Mouse (Mus musculus) naive thymus-derived CD4-positive, alpha-beta T cell, adult 2 months (primary cell): Measurements from ENCODE around the gene Rps19.
A peak's percentile ranks its signal among the peaks of the same experiment; 100 is the strongest.
"Not testable (repeated sequence)": the region's sequence is repeated elsewhere in the genome, so short reads cannot be mapped to it uniquely, and the experiment has no call there.

Source experiments
- DNase-seq: peaks from one replicate; pipeline ENCODE4 v3.0.0-alpha.2; 2011; ENCODE audit warnings: low read depth

Gene Rps19

GRCm38 (mm10) chr7:24869532-24870165 is 14.5 kb upstream of the Rps19 start, which contains the start of the genes Lypd4 and Dmrtc2:
Gene Lypd4, minus strand, starts transcription at chr7:24869941.
Gene Dmrtc2, plus strand, starts transcription at chr7:24870057.
- no peak for DNase-seq

- DNase-seq = no peak
These were observed 6.6 kb upstream of the Rps19 start for GRCm38 (mm10) chr7:24877588-24877987.

DNA sequence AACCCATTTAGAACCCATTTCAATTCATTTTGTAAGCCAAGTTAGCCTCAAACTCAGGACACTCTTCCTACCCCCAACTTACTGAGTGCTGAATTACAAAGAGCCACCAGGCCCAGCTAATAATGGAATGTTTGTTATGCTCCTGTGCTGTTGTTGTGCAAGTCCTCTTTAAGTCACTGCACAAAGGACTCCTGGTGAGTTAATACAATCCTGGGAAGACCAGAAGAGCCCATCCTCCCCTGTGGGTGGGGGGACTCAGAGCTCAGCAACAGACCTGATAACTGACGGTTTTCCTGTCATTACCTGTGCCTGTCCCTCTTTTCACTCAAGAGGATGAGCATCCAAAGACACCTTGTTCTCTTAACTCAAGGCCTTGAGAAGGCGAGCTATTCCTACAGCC is 4.6 kb upstream of the Rps19 start:
- DNase-seq = no peak

DNA sequence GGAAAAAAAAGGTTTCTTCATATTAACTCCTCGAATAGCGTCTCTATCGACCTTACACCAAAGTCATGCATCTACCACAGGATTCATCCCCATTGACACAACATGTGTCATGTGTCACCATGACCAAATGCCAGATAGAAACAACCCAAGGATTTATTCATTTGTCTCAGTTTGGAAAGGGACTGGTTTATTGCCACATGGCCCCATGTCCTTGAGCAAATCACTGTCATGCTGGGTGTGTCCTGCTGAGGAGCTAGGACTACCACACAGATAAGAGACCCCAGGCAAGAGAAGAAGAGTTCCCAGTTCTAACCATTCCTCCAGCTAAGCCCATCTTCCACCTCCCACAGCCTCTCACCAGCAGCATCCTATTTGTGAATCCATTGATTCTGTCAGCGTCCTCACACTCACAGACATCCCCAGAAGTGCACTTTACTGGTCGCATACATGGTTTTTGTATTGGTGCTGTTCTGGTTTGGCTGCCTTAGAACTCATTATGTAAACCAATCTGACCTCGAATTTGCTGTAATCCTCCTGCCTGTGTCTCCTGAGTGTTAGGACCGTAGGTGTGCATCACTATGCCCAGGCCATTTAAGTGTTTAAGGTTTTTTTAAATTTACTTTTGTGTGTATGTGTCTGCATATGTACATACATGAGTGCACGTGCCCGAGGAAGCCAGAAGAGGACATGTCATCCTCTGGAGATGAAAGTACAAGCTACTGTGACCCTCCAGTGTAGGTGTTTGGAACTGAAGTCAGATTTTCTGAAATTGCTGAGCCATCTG is 1.6 kb upstream of the Rps19 start:
- DNase-seq = no peak

- DNase-seq = no peak
These were observed 621 bp downstream of the Rps19 start for GRCm38 (mm10) chr7:24884693-24885291.

- DNase-seq = peak; percentile 30
These were observed 1.5 kb downstream of the Rps19 start for GRCm38 (mm10) chr7:24885468-24886307.

DNA sequence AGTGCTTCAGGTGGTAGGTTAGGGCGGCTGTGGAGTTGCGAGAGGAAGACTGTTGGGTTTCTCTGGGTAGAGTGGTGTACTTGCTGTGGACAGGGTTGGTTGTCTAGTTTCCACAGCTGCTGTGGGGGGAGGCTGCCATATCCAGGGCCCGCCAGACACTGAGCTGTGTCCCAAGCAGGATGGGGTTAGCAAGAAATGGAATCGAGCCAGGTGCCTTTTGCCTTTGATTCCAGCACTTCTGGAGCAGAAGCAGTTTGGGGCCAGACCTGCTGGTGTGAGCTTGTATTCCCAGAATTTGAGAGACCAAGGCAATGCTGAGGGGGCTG is 2.1 kb downstream of the Rps19 start:
- DNase-seq = no peak

DNA sequence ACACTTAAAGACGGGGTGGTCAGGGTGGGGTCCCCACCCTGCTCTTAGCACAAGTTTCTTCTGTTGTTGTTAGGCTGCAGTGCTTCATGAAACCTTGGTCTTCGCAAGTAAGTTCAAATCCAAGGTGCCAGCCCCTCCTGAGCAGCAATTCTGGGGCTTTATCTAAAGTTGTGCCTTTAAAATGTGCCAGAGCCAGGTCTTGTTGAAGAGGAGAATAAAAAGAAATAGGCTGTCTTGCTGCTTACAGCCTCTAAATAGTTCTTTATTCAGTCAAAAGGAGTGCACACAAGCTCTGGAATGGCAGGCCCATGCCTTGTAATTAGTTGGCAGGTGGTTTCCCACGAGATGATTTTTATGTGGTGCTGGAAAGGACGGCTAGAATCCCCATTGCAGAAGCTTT is 2.9 kb downstream of the Rps19 start:
- no peak for DNase-seq

DNA sequence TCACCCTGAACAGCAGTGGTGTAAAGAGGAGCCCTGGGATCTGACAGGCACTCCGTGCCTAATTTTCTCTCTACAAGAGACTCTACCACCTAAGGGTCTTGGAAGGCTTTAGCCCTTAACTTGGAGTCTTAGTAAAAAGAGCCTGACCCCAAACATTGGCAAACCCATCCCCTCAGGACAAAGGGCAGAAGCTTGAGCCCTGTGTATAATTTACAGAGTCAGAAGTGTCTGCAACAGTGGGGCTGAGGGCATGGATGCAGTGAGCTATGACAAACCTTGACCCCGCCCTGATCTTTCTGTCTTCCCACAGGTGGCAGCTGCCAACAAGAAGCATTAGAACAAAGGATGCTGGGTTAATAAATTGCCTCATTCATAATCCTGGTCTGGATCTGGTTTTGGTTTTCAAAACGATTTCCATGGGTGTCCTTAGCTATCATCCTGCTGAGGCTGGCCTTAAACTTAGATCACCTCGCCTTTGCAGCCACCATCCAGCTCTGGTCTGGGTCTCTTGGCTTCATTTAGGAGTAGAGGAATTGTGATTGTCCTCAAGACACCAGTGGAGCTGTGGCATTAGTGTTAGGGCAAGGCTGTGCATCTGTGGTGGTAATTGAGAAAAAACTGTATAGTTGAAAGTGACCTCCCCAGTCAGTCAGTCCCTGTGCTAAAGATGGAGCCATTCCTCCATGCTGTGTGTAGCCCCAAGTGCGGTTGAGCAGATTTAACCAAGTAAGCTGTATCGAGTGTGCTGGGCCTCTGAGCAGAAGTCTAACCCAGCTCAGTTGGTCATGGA is 5.5 kb downstream of the Rps19 start:
- DNase-seq = no peak

DNA sequence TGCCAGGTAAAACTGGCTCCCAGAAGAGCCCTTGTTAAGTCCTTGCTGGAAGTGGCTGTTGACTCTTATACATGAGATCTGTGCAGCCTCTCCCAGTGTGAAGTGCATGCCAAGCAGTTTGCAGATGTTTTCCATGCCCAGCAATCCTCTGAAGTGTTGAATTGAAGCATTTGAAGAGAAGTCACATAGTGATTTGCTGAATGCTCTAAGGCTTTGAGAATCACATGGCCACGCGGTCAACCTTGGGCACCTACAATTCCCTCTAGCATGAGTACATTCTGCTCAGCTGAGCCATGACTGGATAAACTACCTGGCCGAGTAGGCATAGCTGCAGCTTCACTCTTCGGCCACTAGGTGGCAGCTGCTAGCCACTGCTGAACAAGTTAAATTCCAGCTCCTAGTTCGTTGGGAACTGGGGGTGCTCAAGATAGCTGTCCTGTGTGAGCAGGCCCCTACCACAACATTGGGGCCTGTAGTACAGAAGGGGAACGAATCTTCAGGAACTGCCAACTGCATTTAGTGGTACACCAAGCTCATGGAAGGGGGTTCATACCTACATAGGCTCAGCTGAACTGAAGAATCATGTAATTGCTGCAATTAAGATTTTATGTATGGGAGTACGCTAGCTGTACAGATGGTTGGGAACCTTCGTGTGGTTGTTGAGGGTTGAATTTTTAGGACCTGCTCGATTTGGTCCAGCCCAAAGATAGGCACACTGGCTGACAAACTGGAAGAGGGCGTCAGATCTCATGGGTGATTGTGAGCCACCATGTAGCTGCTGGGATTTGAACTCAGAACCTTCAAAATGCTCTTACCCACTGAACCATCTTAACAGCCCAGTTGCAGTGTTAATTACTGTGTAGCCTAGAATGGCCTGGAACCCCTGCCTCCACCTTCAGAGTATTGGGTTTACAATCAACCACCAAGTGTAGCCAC is 6.4 kb downstream of the Rps19 start:
- DNase-seq = peak; percentile 90

DNA sequence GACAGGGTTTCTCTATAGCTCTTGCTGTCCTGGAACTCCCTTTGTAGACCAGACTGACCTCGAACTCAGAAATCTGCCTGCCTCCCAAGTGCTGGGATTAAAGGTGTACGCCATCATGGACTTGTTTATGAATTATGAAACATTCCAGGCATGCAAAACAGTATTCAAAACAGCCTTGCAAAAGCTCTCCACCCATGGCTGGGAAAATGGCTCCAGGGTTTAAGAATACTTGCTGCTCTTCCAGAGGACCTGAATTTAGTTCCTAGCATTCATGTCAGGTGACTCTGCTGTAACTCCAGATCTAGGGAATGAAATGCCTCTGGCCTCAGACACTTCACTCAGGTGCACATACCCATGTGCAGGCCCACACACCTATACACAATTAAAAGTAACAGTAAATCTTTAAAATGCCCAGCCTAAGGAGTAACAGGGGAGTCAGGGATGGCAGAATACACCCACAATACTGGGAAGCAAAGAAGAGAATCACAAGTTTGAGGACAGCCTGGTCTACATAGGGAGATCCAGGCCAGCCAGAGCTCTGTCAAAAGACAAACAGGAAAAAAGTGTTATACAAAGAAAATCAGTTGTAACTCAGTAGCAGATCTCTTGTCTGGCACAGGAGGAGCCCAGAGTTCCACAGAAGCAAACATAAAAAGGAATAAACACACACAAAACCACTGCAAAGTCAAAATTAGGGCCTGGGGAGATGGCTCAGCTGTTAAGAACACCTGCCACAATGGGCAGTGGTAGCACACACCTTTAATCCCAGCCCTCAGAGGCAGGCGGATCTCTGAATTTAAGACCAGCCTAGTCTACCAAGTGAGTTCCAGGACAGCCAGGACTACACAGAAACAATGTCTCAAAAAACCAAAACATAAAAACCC is 7.3 kb downstream of the Rps19 start:
- no peak for DNase-seq

DNA sequence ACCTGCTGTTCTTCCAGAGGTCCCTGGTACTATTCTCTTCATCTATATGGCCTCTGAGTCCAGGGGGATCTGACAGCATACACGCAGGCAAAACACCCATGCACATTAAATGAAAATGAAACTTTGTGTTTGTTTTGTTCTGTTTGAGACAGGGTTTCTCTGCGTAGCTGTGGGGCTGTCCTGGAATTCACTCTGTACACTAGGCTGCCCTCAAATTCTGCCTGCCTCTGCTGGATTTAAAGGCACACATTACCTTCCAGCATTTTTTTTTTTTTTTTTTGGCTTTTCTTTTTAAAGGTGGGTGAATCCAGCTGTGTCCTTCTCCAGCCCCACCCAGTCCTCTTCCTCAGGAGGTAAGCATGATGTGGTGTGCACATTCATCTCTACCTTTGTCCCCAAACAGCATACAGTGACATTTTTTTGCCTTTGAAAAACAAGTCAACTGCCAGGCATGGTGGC is 8.0 kb downstream of the Rps19 start:
- no peak for DNase-seq

DNA sequence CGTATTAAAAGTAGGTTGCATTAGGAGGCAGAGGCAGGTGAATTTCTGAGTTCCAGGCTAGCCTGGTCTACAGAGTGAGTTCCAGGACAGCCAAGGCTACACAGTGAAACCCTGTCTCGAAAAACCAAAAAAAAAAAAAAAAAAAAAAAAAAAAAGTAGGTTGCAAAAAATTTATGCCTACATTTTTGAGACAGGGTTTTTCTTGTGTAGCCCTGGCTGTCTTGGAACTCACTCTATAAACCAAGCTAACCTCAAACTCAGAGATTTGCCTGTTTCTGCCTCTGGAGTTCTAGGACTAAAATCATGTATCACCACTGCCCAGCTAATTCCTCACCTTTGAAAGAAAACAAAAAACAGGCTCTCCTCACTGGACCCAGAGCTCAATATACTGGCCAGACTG is 11.6 kb downstream of the Rps19 start:
- not testable (repeated sequence) for DNase-seq

DNA sequence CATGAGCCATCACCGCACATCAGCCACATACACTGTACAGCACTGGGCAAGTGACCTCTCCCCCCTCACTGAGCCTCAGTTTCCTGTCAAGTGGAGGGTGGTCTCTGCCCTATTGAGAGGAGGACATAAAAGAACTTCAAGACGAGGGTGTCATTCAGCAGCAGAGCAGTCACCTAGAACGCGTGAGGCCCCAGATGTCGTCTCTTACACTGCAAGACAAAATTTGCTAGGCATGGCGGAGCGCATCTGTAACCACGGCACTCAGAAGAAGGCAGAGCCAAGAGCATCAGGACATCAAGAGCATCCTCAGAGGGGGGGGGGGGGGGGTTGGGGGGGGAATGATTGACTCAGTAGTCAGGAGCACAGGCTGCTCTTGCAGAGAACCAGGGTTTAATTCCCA is 12.1 kb downstream of the Rps19 start:
- DNase-seq = no peak

DNA sequence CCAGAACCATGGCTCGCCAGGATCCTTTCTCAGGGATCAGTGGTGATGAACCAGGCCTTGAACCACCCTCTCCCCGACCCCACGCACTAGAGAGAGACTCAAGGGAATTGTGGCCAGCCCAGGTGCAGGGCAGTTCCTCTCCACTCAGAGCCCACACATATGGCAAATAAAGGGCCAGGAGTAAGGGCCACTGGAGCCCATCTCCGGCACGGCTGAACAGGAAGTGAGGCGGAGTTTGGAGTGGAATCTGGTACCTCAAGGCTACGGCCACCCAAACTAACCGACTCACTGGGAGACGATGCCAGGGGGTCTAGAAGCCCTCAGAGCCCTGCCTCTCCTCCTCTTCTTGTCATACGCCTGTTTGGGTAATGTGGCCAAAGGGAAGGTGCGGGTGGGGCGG is 13.1 kb downstream of the Rps19 start, which contains the start of gene Cd79a:
TSS of gene Cd79a (plus strand) at position 158 of the 400 bp plus-strand sequence.
- DNase-seq = peak; percentile 16

GRCm38 (mm10) chr7:24897959-24898358 is 13.8 kb downstream of the Rps19 start:
- no peak for DNase-seq

DNA sequence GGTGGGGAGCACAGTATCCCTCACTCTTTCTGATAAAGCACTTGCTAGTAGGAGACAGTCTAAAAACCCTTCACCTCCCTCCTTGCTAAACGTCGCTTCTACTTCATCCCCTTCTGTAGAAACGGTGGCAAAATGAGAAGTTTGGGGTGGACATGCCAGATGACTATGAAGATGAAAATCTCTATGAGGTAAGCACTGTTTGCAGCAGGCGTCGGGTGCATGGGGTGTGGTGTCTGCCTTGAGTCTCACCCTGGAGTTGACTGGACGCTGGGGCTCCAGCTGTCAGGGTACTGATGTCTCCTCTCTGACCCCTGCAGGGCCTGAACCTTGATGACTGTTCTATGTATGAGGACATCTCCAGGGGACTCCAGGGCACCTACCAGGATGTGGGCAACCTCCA is 16.9 kb downstream of the Rps19 start:
- no peak for DNase-seq

GRCm38 (mm10) chr7:24901842-24902241 is 17.7 kb downstream of the Rps19 start:
- DNase-seq = peak; percentile 79

DNA sequence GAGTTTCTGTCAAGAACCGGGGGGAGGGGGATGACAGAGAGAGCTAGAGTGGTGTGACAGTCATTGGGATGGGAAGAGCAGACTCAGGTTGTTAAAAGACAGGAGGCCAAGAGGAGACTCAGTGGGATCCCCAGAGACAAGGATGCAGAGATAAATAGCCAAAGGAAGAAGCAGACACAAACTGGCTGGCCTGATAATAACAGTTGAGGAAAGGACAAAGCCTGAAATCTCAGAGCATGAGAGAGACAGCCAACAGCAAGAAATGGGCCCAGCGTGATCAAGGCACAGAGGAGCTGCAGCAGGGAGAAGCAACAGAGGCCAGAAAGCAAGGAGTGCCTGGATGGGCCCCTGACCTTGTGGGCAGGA is 18.1 kb downstream of the Rps19 start:
- no peak for DNase-seq
